Mouse (Mus musculus) stomach, embryonic 15.5 days (tissue): ENCODE data around the gene Chrnb1. TPM values are rescaled to one million over a fixed set of nuclear protein-coding genes. Genes with fewer than 3 reads are reported as not detected.
A peak's percentile ranks its signal among the peaks of the same experiment; 100 is the strongest.

ENCODE experiments used
- ATAC-seq: fragments of 200-750 bp; cut with Nextera tagmentation; 2 replicates; pipeline ENCODE4 v1.8.0; 2017; ENCODE audit warnings: low read depth, moderate number of reproducible peaks, moderate TSS enrichment; ENCODE audit not compliant: insufficient read depth, low FRiP score
- H3K27ac ChIP-seq: fragments of 300-500 bp; sonication (generic); 2 replicates; pipeline ENCODE4 v1.5.1; 2015; ENCODE audit warnings: mild to moderate bottlenecking, inconsistent platforms
- H3K27me3 ChIP-seq: fragments of 300-500 bp; sonication (generic); replicated peaks from 2 replicates; pipeline ENCODE4 v1.6.1; 2015; ENCODE audit warnings: inconsistent platforms
- H3K36me3 ChIP-seq: fragments of 300-500 bp; sonication (generic); 2 replicates; pipeline ENCODE4 v1.6.1; 2015; ENCODE audit warnings: inconsistent platforms
- H3K4me1 ChIP-seq: fragments of 300-500 bp; sonication (generic); 2 replicates; pipeline ENCODE4 v1.6.1; 2015; ENCODE audit warnings: inconsistent platforms
- H3K4me2 ChIP-seq: fragments of 300-500 bp; sonication (generic); 2 replicates; pipeline ENCODE4 v1.6.1; 2015; ENCODE audit warnings: mild to moderate bottlenecking, inconsistent platforms
- H3K4me3 ChIP-seq: fragments of 300-500 bp; sonication (generic); replicated peaks from 2 replicates; pipeline ENCODE4 v1.5.1; 2015; ENCODE audit warnings: inconsistent platforms
- H3K9ac ChIP-seq: fragments of 300-500 bp; sonication (generic); 2 replicates; pipeline ENCODE4 v1.6.1; 2015; ENCODE audit warnings: inconsistent platforms
- H3K9me3 ChIP-seq: fragments of 300-500 bp; sonication (generic); 2 replicates; pipeline ENCODE4 v1.6.1; 2016; ENCODE audit warnings: inconsistent platforms
- WGBS: fragments of 180-500 bp; shearing (Covaris S2); methylation state at CpG from one replicate; pipeline ENCODE4 v1.1.7; 2015; 5-methylcytosine and 5-hydroxymethylcytosine counted together
- polyA plus RNA-seq: library from polyadenylated mRNA; unstranded; fragments of >200 nt; fragmentation: Nextera tagmentation; extraction: Ambion mirVana; gene quantifications from 2 replicates; pipeline ENCODE4 v1.2.1, GENCODE M21; 2015

The Chrnb1 gene
- polyA plus RNA-seq, 1 experiment from 2014 or later: 5.1 TPM

DNA sequence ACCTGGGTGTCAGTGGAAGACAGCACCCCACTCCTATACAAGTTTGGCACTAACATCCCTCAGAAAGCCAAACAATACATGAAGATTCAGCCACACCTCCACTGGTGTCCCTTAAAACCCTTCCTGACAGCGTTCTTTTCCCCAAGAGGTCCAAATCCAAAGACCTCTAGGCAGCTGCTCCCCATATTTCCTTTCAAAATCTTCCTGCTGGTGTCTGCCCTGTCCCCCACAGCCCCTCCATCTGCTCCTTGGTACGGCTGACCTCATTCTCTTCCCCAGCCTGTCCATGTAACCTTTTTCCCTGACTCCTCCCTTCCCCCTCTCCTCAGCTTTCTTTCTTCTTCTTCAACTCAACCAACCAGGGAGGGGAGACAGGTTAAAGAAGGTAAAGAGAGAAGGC is 27.7 kb upstream of the Chrnb1 start:
- Histone ChIP-seq H3K27me3 (no peaks in the 10 kb centered on the region), H3K4me3 (no peak overlapping the region), H3K36me3 (peaks cover 25% of the 10 kb centered on the region), H3K9ac (no peak overlapping the region), H3K4me2 (no peak overlapping the region), H3K4me1 (no peaks in the 10 kb centered on the region), H3K27ac (no peak overlapping the region), H3K9me3 (no peaks in the 10 kb centered on the region)
- ATAC-seq: no peak
- WGBS: 73% methylated on average over 2 of the region's 2 CpGs

DNA sequence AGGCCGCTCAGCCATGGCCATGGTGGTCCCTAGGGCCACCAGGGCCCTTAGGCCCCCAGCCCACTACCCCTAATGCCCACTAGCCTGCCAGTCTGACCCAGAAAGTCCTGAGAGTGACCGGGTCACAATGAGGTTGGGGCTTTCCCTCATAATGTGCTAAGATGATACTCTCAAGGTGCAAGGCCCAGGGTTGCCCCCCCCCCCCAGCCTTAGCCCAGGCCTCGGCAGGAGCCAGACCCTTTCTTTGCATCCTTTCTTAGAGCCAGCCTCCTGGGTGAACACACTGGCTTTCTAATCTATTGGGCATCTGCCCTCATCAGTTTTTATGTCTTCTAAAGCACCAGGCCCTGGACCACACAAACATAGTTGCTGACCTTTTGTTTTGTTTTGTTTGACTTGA is 26.3 kb upstream of the Chrnb1 start, which contains the start of gene Spem1:
Gene Spem1 (minus strand): TSS at position 101 of the 400 bp plus-strand sequence.
- no peaks in the 10 kb centered on the region for H3K27me3 ChIP-seq
- no peaks in the 10 kb centered on the region for H3K9me3 ChIP-seq
- WGBS: 86% methylated on average over 3 of the region's 3 CpGs

DNA sequence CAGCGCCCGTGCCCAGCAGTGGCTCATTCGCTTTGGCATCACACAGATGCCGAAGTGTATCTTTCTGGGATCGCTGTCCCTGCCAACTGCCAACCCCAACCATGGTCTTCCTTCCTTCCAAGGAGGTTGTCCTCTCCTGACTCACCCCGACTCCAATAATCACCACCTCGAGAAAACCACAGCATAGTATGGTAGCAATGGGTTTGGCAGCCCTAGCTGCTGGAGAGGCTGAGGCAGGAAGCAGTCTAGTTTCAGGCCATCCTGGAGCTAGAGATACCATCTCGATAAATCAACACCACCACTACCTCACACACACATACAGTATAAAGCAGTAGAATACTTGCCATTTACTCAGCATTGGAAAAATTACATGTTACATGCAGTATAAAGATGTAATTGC is 23.1 kb upstream of the Chrnb1 start:
- Histone ChIP-seq H3K9me3 (no peaks in the 10 kb centered on the region), H3K9ac (no peak overlapping the region), H3K27ac (no peak overlapping the region), H3K36me3 (no peaks in the 10 kb centered on the region), H3K27me3 (no peaks in the 10 kb centered on the region), H3K4me2 (no peak overlapping the region), H3K4me3 (no peak overlapping the region), H3K4me1 (no peaks in the 10 kb centered on the region)
- ATAC-seq: no peak
- 90% methylated on average over 8 of the region's 8 CpGs for WGBS

More for the DNA sequence above, 26.3 kb upstream of the Chrnb1 start, which contains the start of gene Spem1:
- no peak within 1 kb of the TSS for H3K4me2 ChIP-seq
- no peak within 1 kb of the TSS for H3K27ac ChIP-seq
- ATAC-seq: no peak
- H3K4me3 ChIP-seq: no peak within 1 kb of the TSS
- no peak within 1 kb of the TSS for H3K9ac ChIP-seq
- H3K4me1 ChIP-seq: no peaks in the 10 kb centered on the region
- H3K36me3 ChIP-seq: peaks cover 14% of the 10 kb centered on the region

DNA sequence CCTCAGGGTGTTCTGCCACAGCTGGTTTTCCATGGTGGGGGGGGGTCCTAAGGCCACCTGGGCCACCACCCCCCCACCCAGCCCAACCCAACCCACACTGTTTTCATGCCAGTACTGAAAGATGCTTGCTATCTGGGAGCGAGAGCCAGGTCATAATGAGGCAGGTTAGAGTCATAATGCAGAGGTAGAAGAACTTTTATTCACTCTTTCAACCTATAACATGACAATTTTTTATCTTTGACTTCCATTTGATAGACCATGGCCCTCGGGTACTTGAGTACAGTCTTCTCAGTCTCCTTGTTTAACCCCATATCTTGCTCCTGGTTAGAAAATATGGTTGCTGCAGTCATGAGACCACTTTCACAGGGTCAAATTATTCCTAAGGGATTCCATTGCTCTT is 22.6 kb upstream of the Chrnb1 start, which contains the start of gene Spem2:
Gene Spem2 (minus strand): TSS at position 101 of the 400 bp plus-strand sequence.
- Histone ChIP-seq H3K9me3 (no peaks in the 10 kb centered on the region), H3K27ac (no peak within 1 kb of the TSS), H3K36me3 (no peaks in the 10 kb centered on the region), H3K27me3 (no peaks in the 10 kb centered on the region), H3K4me2 (no peak within 1 kb of the TSS), H3K4me1 (no peaks in the 10 kb centered on the region), H3K4me3 (no peak within 1 kb of the TSS), H3K9ac (no peak within 1 kb of the TSS)
- no peak for ATAC-seq
- WGBS: 85% methylated on average over 2 of the region's 2 CpGs

DNA sequence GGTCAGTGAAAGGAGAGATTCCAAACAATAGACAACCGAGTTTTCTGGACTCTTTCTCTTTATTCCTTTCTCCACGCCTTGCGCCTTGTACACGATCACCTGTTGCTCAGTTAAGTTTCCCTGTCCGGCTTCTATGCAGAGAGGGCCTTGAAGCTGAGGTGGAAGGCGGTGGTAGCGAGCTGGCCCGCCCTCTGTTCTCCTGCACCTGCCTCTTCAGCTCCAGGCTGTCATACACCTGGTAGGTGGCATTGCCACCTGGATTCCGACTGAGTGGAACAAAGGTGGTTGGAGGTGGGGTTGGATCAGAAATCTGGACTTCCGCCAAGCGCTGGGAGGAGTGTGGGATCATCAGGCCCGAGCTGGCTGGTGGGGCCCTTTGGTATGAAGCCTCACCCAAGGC is 20.8 kb upstream of the Chrnb1 start:
- no peaks in the 10 kb centered on the region for H3K27me3 ChIP-seq
- ATAC-seq: no peak
- H3K27ac ChIP-seq: no peak overlapping the region
- 86% methylated on average over 12 of the region's 12 CpGs for WGBS
- H3K4me1 ChIP-seq: no peaks in the 10 kb centered on the region
- H3K9me3 ChIP-seq: no peaks in the 10 kb centered on the region
- no peak overlapping the region for H3K4me3 ChIP-seq
- no peaks in the 10 kb centered on the region for H3K36me3 ChIP-seq
- no peak overlapping the region for H3K4me2 ChIP-seq
- no peak overlapping the region for H3K9ac ChIP-seq

DNA sequence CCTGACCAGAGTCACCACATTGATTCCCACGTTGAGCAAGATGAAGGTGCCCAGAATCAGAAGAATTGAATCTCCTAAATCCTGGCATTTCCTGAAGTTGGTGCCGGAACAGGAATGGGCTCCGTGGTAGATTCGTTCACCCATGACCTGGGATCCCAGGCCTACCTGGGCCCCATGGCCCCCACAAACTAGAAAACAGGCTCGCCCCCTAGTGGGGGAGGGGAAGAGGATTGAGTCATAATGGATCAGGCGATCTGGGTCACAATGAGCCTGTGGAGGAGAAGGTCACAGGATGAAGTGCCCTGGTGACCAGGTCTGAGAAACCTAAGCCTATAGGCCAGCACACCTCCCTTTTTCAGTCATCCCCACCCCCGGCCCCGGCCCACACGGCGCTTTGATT is 19.4 kb upstream of the Chrnb1 start, which contains the start of gene Gm39566:
Gene Gm39566 (minus strand): TSS at position 144 of the 400 bp plus-strand sequence.
- WGBS: 57% methylated on average over 10 of the region's 10 CpGs
- Histone ChIP-seq H3K4me3 (no peak within 1 kb of the TSS), H3K4me2 (no peak within 1 kb of the TSS), H3K27me3 (no peaks in the 10 kb centered on the region), H3K9me3 (no peaks in the 10 kb centered on the region), H3K4me1 (no peaks in the 10 kb centered on the region), H3K36me3 (no peaks in the 10 kb centered on the region), H3K27ac (no peak within 1 kb of the TSS), H3K9ac (no peak within 1 kb of the TSS)
- no peak for ATAC-seq

DNA sequence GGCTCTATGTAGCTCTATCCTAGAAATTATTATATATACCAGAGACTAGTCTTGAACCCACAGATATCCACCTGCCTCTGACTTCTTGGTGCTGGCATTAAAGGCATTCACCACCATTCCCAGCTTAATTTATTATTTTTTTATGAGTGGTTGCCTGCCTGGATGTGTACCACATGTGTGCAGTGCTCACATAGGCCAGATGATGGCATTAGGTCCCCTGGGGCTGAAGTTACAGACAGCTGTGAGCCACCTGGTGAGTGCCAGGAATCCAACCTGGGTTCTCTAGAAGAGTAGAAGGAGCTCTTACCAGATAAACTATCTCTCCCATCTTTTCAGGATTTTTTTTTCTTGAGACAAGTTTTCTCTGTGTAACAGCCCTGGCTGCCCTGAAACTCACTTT is 14.5 kb upstream of the Chrnb1 start:
- H3K9ac ChIP-seq: no peak overlapping the region
- no peak for ATAC-seq
- no peak overlapping the region for H3K27ac ChIP-seq
- H3K4me1 ChIP-seq: no peaks in the 10 kb centered on the region
- H3K4me2 ChIP-seq: no peak overlapping the region
- H3K9me3 ChIP-seq: no peaks in the 10 kb centered on the region
- H3K4me3 ChIP-seq: no peak overlapping the region
- H3K27me3 ChIP-seq: no peaks in the 10 kb centered on the region
- no peaks in the 10 kb centered on the region for H3K36me3 ChIP-seq

DNA sequence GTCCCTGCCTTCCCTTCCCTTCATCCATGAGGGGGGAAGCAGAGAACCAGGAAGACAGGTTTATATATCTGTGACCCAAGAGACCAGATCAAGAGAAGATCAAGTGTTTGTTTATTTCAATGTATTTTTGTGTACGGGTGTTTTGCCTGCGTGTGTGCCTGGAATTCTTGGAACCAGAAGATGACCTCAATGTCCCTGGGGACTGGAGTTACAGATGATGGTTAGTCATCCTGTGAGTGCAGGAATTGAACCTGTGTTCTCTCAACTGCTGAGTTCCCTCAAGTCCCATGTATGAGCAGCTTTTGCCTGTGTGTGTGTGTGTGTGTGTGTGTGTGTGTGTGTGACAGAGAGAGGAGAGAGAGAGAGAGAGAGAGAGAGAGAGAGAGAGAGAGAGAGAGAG is 11.9 kb upstream of the Chrnb1 start:
- no peak for ATAC-seq

DNA sequence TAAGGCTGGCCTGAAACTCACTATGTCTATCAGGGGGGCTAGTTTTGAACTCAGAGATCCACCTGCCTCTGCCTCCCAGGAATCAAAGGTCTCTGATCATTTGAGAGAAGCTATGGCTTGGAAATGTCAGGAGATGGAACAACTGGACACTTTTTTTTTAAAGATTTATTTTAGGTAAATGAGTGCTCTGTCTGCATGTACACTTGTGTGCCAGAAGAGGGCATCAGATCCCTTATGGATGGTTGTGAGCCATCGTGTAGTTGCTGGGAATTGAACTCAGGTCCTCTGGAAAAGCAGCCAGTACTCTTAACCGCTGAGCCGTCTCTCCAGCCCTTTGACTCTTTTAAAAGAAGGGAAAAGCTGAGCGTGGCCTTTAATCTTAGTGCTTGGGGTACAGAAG is 10.6 kb upstream of the Chrnb1 start:
- H3K4me3 ChIP-seq: no peak overlapping the region
- H3K27ac ChIP-seq: no peak overlapping the region
- ATAC-seq: no peak
- no peak overlapping the region for H3K9ac ChIP-seq
- H3K36me3 ChIP-seq: no peaks in the 10 kb centered on the region
- no peak overlapping the region for H3K4me2 ChIP-seq
- H3K4me1 ChIP-seq: peaks cover 35% of the 10 kb centered on the region
- 74% methylated on average over 4 of the region's 4 CpGs for WGBS
- peaks cover 6% of the 10 kb centered on the region; the same call in 1 of the 2 replicates for H3K27me3 ChIP-seq
- no peaks in the 10 kb centered on the region for H3K9me3 ChIP-seq

More for the DNA sequence above, 11.9 kb upstream of the Chrnb1 start:
- 77% methylated on average over 2 of the region's 2 CpGs for WGBS
- Histone ChIP-seq H3K9ac (no peak overlapping the region), H3K4me1 (peaks cover 23% of the 10 kb centered on the region), H3K4me2 (no peak overlapping the region), H3K27ac (no peak overlapping the region), H3K4me3 (no peak overlapping the region), H3K27me3 (peaks cover 6% of the 10 kb centered on the region; the same call in 1 of the 2 replicates), H3K9me3 (no peaks in the 10 kb centered on the region), H3K36me3 (no peaks in the 10 kb centered on the region)

DNA sequence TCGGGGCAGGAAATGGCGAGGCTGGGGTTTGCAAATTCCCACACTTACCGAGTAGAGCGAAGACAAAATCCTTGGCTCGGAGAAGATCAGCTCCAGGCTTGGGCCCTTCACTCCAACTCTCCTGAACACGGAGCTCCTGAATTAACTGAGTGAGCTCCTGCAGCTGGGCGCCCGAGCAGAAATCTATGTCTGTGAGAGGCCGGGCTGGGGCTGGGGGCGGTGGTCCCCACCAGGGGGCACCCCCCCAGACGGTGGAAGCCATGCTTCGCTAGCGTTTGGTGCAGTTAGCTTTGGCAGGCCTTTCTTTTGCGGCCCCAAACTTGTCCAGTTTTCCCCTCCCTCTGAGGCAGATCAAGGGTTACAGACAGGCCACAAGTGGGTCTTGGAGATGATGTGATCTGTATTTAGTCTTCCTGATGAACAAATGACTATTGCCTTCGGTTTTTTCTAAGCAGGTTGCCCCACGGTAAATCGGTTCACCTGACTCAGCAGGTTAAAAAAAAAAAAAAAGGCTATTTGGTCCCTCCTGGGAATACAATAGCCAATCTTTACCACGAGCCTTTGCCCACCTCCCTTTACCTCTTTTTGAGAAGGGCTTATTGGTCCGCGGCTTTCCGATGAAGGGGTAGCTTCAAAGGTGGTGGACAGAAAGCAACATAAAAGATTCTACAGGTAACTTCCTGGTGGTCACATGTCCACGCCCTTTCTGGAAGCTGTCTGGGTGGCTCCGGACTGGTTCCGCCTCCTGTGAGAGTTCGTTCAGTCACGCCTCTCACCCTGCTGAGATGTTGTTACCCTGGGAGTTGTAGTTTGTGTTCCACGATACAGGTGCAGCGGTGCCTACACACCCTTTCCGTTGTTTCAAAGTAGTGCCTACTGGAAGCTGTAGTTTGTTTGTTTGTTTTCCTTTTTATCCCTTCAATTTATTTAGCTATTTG is 9.5 kb upstream of the Chrnb1 start, which contains the start of gene Tmem102:
Gene Tmem102 (minus strand): TSS at position 653 of the 938 bp plus-strand sequence.
- 11% methylated on average over 29 of the region's 29 CpGs for WGBS
- peak within 1 kb of the TSS; percentile 56 for H3K4me3 ChIP-seq
- H3K9me3 ChIP-seq: no peaks in the 10 kb centered on the region
- peaks cover 46% of the 10 kb centered on the region for H3K4me1 ChIP-seq
- H3K36me3 ChIP-seq: no peaks in the 10 kb centered on the region
- H3K27me3 ChIP-seq: peaks cover 6% of the 10 kb centered on the region; the same call in 1 of the 2 replicates
- H3K27ac ChIP-seq: no peak within 1 kb of the TSS; the same call in 1 of the 2 replicates
- H3K9ac ChIP-seq: no peak within 1 kb of the TSS; the same call in 1 of the 2 replicates
- ATAC-seq: peak; percentile 33; the same call in 1 of the 2 replicates
- H3K4me2 ChIP-seq: peak within 1 kb of the TSS; percentile 98

DNA sequence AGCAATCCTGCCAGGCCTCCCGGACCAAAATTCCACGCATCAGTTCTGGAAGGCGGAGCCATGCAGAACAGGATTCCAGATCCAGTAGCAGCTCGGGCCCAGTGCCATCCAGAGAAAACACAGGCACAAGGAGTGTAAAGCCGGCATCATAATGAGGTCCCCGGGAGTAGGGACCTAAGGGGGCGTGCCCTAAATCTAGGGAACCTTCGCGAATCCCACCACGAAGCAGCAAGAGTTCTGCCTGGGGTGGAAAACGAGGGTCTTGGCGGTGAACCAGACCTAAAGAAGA is 8.9 kb upstream of the Chrnb1 start:
- no peaks in the 10 kb centered on the region for H3K9me3 ChIP-seq
- H3K4me1 ChIP-seq: peaks cover 52% of the 10 kb centered on the region
- peaks cover 6% of the 10 kb centered on the region; the same call in 1 of the 2 replicates for H3K27me3 ChIP-seq
- no peak overlapping the region; the same call in 1 of the 2 replicates for H3K9ac ChIP-seq
- 10% methylated on average over 12 of the region's 12 CpGs for WGBS
- peak overlapping the region; percentile 56 for H3K4me3 ChIP-seq
- ATAC-seq: no peak
- H3K4me2 ChIP-seq: peak overlapping the region; percentile 98
- no peaks in the 10 kb centered on the region for H3K36me3 ChIP-seq
- H3K27ac ChIP-seq: no peak overlapping the region; the same call in 1 of the 2 replicates
